In the genomic region with DNA sequence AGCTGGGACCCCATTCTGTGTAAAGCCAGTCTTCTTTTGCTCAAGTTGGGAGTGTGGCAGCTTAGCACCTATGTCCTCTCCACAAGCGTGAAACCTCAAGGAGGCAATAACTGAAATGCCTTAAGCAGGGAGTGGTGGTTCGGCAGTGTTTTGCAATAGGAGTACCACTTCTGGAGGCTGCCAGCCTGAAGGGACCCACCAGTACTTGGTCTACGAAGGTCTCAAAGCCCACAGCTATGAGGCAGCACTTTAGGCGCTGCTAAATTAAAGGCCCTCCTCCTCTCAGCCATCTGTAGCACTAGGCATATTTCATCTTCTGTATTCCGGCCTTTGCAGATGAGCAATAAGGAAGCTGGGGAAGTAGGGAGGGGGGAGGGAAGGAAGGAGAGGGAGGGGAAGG, we compare ENCODE assay signal across 29 mouse cellular contexts. TPM values are rescaled to one million over a fixed set of nuclear protein-coding genes. Genes with fewer than 3 reads are reported as not detected.
DNase-seq lines count a peak whose midpoint lies in the region; ATAC-seq and TF ChIP-seq lines count a peak whose summit lies in the region.
"Had no signal": no experiment of that assay in that cellular context is flagged by ENCODE, and none has a peak within 500 bp of the region (broad histone marks: within the 10 kb centered on the region; RNA-seq: fewer than 3 reads in every experiment).

No protein-coding gene starts in this region.

- H3K36me3 ChIP-seq in stomach, embryonic 16.5 days (ENCODE audit: control insufficient read depth, insufficient read depth, low read length), result no peaks in the 10 kb centered on the region
- no peaks in the 10 kb centered on the region for H3K36me3 ChIP-seq in hindbrain, embryonic 13.5 days
- peaks cover 3% of the 10 kb centered on the region; the same call in 1 of the 2 replicates for H3K36me3 ChIP-seq in forebrain, embryonic 10.5 days (replicated peaks)
- H3K36me3 ChIP-seq: hindbrain, embryonic 12.5 days; neural tube, embryonic 12.5 days had no signal

- H3K27ac ChIP-seq in stomach, embryonic 16.5 days (ENCODE audit: low read length), result 0 out of 2 replicates have a peak overlapping the region, but pooled peaks have one; percentile 30
- no peak overlapping the region for H3K27ac ChIP-seq in hindbrain, embryonic 13.5 days
- H3K27ac ChIP-seq in forebrain, embryonic 10.5 days, result no peak overlapping the region
- H3K27ac ChIP-seq: gastrocnemius, adult 2 months; hindbrain, embryonic 12.5 days; liver, embryonic 12.5 days; neural tube, embryonic 12.5 days had no signal

- H3K27me3 ChIP-seq in stomach, embryonic 16.5 days (ENCODE audit: control insufficient read depth, insufficient read depth, low read length), result no peaks in the 10 kb centered on the region
- no peaks in the 10 kb centered on the region for H3K27me3 ChIP-seq in hindbrain, embryonic 13.5 days
- no peaks in the 10 kb centered on the region for H3K27me3 ChIP-seq in forebrain, embryonic 10.5 days (ENCODE audit: poor library complexity, severe bottlenecking)
- H3K27me3 ChIP-seq: hindbrain, embryonic 12.5 days; liver, embryonic 12.5 days; neural tube, embryonic 12.5 days had no signal

- no peak for TF ChIP-seq POLR2A in lung, adult 2 months (IDR thresholded peaks at IDR 0.05; ENCODE audit: borderline replicate concordance, extremely low read depth, low read depth, low read length)

- H3K4me1 ChIP-seq in lung, adult 2 months (ENCODE audit: control insufficient read depth, insufficient read depth, low read length), result peaks cover 5% of the 10 kb centered on the region
- peaks cover 11% of the 10 kb centered on the region; the same call in 1 of the 2 replicates for H3K4me1 ChIP-seq in stomach, embryonic 16.5 days (ENCODE audit: control insufficient read depth, insufficient read depth, low read length)
- H3K4me1 ChIP-seq in hindbrain, embryonic 13.5 days (replicated peaks), result no peaks in the 10 kb centered on the region
- peaks cover 9% of the 10 kb centered on the region for H3K4me1 ChIP-seq in forebrain, embryonic 10.5 days
- H3K4me1 ChIP-seq: hindbrain, embryonic 12.5 days; neural tube, embryonic 12.5 days had no signal

- WGBS in lung, adult 2 months, result 51% methylated on average over 5 of the region's 5 CpGs
- WGBS in stomach, embryonic 16.5 days, result 46% methylated on average over 5 of the region's 5 CpGs
- whole genome bisulfite sequencing in hindbrain, embryonic 13.5 days, result 77% methylated on average over 5 of the region's 5 CpGs
- WGBS in forebrain, embryonic 10.5 days, result 79% methylated on average over 5 of the region's 5 CpGs

- ATAC-seq in granulocyte monocyte progenitor cell, adult 5-6 weeks (replicated peaks; ENCODE audit: poor library complexity, severe bottlenecking), result peak; percentile 63
- no peak; the same call in 1 of the 2 replicates for ATAC-seq in stomach, embryonic 16.5 days (ENCODE audit: insufficient read depth, low FRiP score)
- no peak for ATAC-seq in hindbrain, embryonic 13.5 days (ENCODE audit: low FRiP score)
- ATAC-seq: activated CD4-positive, CD25-positive, alpha-beta regulatory T cell, adult 4 months; CD4-positive, CD25-positive, alpha-beta regulatory T cell, adult 4 months; forebrain, embryonic 14.5 days; intestine, postnatal 0 days; liver, embryonic 12.5 days; liver, postnatal 0 days; midbrain, embryonic 16.5 days had no signal

- H3K9ac ChIP-seq in stomach, embryonic 16.5 days (ENCODE audit: low read length), result no peak overlapping the region; the same call in 1 of the 2 replicates
- H3K9ac ChIP-seq in hindbrain, embryonic 13.5 days, result no peak overlapping the region
- H3K9ac ChIP-seq: hindbrain, embryonic 12.5 days; liver, embryonic 12.5 days; liver, postnatal 0 days; neural tube, embryonic 12.5 days had no signal

- H3K9me3 ChIP-seq in stomach, embryonic 16.5 days (replicated peaks; ENCODE audit: control insufficient read depth, low read length), result no peaks in the 10 kb centered on the region; the same call in 1 of the 2 replicates
- H3K9me3 ChIP-seq in hindbrain, embryonic 13.5 days, result no peaks in the 10 kb centered on the region
- H3K9me3 ChIP-seq in forebrain, embryonic 10.5 days, result peaks cover 5% of the 10 kb centered on the region; the same call in 1 of the 2 replicates
- H3K9me3 ChIP-seq: neural tube, embryonic 12.5 days had no signal

- H3K4me3 ChIP-seq in lung, adult 2 months (replicated peaks; ENCODE audit: extremely low read depth, low read depth, low read length), result no peak overlapping the region
- H3K4me3 ChIP-seq in stomach, embryonic 16.5 days (replicated peaks; ENCODE audit: low read length), result no peak overlapping the region
- no peak overlapping the region for H3K4me3 ChIP-seq in hindbrain, embryonic 13.5 days
- H3K4me3 ChIP-seq in forebrain, embryonic 10.5 days, result no peak overlapping the region
- H3K4me3 ChIP-seq: gastrocnemius, adult 2 months; hindbrain, embryonic 12.5 days; liver, embryonic 12.5 days; myocyte; neural tube, embryonic 12.5 days had no signal

- TF ChIP-seq CTCF in lung, adult 2 months (IDR thresholded peaks at IDR 0.05; ENCODE audit: insufficient read depth, low read length), result no peak

- H3K4me2 ChIP-seq in stomach, embryonic 16.5 days (ENCODE audit: low read depth, low read length), result no peak overlapping the region
- no peak overlapping the region for H3K4me2 ChIP-seq in hindbrain, embryonic 13.5 days
- H3K4me2 ChIP-seq: hindbrain, embryonic 12.5 days; liver, embryonic 12.5 days; midbrain, embryonic 11.5 days; neural tube, embryonic 12.5 days had no signal

- DNase-seq in lung, adult 18-20 months, result peak; percentile 57 to 70
- no peak for DNase-seq in lung, adult 2 months
- DNase-seq in lung, postnatal 10 days, result peak; percentile 40
- DNase-seq in heart, postnatal 4 days, result no peak
- no peak for DNase-seq in forebrain, embryonic 10.5 days (ENCODE audit: extremely low spot score, low spot score)
- DNase-seq: adrenal gland, adult 2 months; adrenal gland, postnatal 36 days; cerebellum, adult 2 months; cerebellum, postnatal 14 days; gastrocnemius, adult 2 months; heart, postnatal 14 days; kidney, adult 9 months; kidney, postnatal 14 days; liver, postnatal 0 days; right cerebral cortex, adult 18-20 months; spleen, adult 18-20 months had no signal

RNA-seq across cellular contexts. Expression of gene Atxn1, which starts 35.1 kb away (rescaled TPM):
- polyA plus RNA-seq in lung, adult 2 months (2012; rRNA removed), result 16.7 and 19.8 TPM in 2 replicates
- total RNA-seq in granulocyte monocyte progenitor cell, adult 5-6 weeks (2014; fragmentation: Nextera tagmentation), result 26.9 and 35.7 TPM in 2 replicates
- total RNA-seq in granulocyte monocyte progenitor cell, adult 5-6 weeks (2017), result 6.0 and 11.9 TPM in 2 replicates
- polyA plus RNA-seq in stomach, embryonic 16.5 days (2015; fragmentation: Nextera tagmentation; extraction: Ambion mirVana), result 7.8 and 8.0 TPM in 2 replicates
- total RNA-seq in heart, postnatal 4 days (2021), result 10 to 100 TPM; 44.4 to 45.6 TPM
- 7.5 and 8.1 TPM in 2 replicates for polyA plus RNA-seq in hindbrain, embryonic 13.5 days (2015; fragmentation: Nextera tagmentation; extraction: Ambion mirVana)
- polyA plus RNA-seq in forebrain, embryonic 10.5 days (2016; fragmentation: Nextera tagmentation; extraction: Ambion mirVana), result 1.6 and 2.2 TPM in 2 replicates

Comparison
In these comparisons a context has a peak if more than half of its experiments do, and no peak if none do; other contexts are left out.
1. DNase-seq: peak in lung, adult 18-20 months (2 of 2) and lung, postnatal 10 days (single experiment); none in lung, adult 2 months (single experiment), heart, postnatal 4 days (single experiment) and forebrain, embryonic 10.5 days (single experiment).